Mouse (Mus musculus) stomach, embryonic 15.5 days (tissue): Measurements from ENCODE around the gene Jazf1. TPM values are rescaled to one million over a fixed set of nuclear protein-coding genes. Genes with fewer than 3 reads are reported as not detected.

Experiments
- ATAC-seq: fragments of 200-750 bp; cut with Nextera tagmentation; 2 replicates; pipeline ENCODE4 v1.8.0; 2017; ENCODE audit warnings: low read depth, moderate number of reproducible peaks, moderate TSS enrichment; ENCODE audit not compliant: insufficient read depth, low FRiP score
- H3K27ac ChIP-seq: fragments of 300-500 bp; sonication (generic); 2 replicates; pipeline ENCODE4 v1.5.1; 2015; ENCODE audit warnings: mild to moderate bottlenecking, inconsistent platforms
- H3K27me3 ChIP-seq: fragments of 300-500 bp; sonication (generic); replicated peaks from 2 replicates; pipeline ENCODE4 v1.6.1; 2015; ENCODE audit warnings: inconsistent platforms
- H3K36me3 ChIP-seq: fragments of 300-500 bp; sonication (generic); 2 replicates; pipeline ENCODE4 v1.6.1; 2015; ENCODE audit warnings: inconsistent platforms
- H3K4me1 ChIP-seq: fragments of 300-500 bp; sonication (generic); 2 replicates; pipeline ENCODE4 v1.6.1; 2015; ENCODE audit warnings: inconsistent platforms
- H3K4me2 ChIP-seq: fragments of 300-500 bp; sonication (generic); 2 replicates; pipeline ENCODE4 v1.6.1; 2015; ENCODE audit warnings: mild to moderate bottlenecking, inconsistent platforms
- H3K4me3 ChIP-seq: fragments of 300-500 bp; sonication (generic); replicated peaks from 2 replicates; pipeline ENCODE4 v1.5.1; 2015; ENCODE audit warnings: inconsistent platforms
- H3K9ac ChIP-seq: fragments of 300-500 bp; sonication (generic); 2 replicates; pipeline ENCODE4 v1.6.1; 2015; ENCODE audit warnings: inconsistent platforms
- H3K9me3 ChIP-seq: fragments of 300-500 bp; sonication (generic); 2 replicates; pipeline ENCODE4 v1.6.1; 2016; ENCODE audit warnings: inconsistent platforms
- WGBS: fragments of 180-500 bp; shearing (Covaris S2); methylation state at CpG from one replicate; pipeline ENCODE4 v1.1.7; 2015; 5-methylcytosine and 5-hydroxymethylcytosine counted together
- polyA plus RNA-seq: library from polyadenylated mRNA; unstranded; fragments of >200 nt; fragmentation: Nextera tagmentation; extraction: Ambion mirVana; gene quantifications from 2 replicates; pipeline ENCODE4 v1.2.1, GENCODE M21; 2015

Jazf1 gene
- polyA plus RNA-seq, 1 experiment from 2014 or later, result 7.0 TPM

GRCm38 (mm10) chr6:52837792-52838191 is 230.6 kb downstream of the Jazf1 start:
- H3K36me3 ChIP-seq, result no peaks in the 10 kb centered on the region
- WGBS, result 68% methylated on average over 4 of the region's 4 CpGs
- H3K4me2 ChIP-seq, result no peak overlapping the region
- ATAC-seq, result no peak
- H3K27ac ChIP-seq, result no peak overlapping the region
- no peak overlapping the region for H3K4me3 ChIP-seq
- no peaks in the 10 kb centered on the region for H3K9me3 ChIP-seq
- no peaks in the 10 kb centered on the region for H3K4me1 ChIP-seq
- 0 out of 2 replicates have a peak, but pooled peaks cover 3% of the 10 kb centered on the region for H3K27me3 ChIP-seq
- H3K9ac ChIP-seq, result no peak overlapping the region

GRCm38 (mm10) chr6:52836201-52836950 is 232.1 kb downstream of the Jazf1 start:
- H3K27ac ChIP-seq, result no peak overlapping the region
- no peaks in the 10 kb centered on the region for H3K36me3 ChIP-seq
- H3K4me3 ChIP-seq, result no peak overlapping the region
- H3K9ac ChIP-seq, result no peak overlapping the region
- no peaks in the 10 kb centered on the region for H3K4me1 ChIP-seq
- WGBS, result 68% methylated on average over 15 of the region's 15 CpGs
- H3K9me3 ChIP-seq, result no peaks in the 10 kb centered on the region
- no peak overlapping the region for H3K4me2 ChIP-seq
- 0 out of 2 replicates have a peak, but pooled peaks cover 3% of the 10 kb centered on the region for H3K27me3 ChIP-seq
- ATAC-seq, result no peak

GRCm38 (mm10) chr6:52827752-52828277 is 240.6 kb downstream of the Jazf1 start:
- no peak for ATAC-seq
- no peaks in the 10 kb centered on the region for H3K27me3 ChIP-seq
- no peaks in the 10 kb centered on the region for H3K4me1 ChIP-seq
- no peaks in the 10 kb centered on the region for H3K36me3 ChIP-seq
- H3K27ac ChIP-seq, result no peak overlapping the region
- 87% methylated on average over 2 of the region's 2 CpGs for WGBS
- no peaks in the 10 kb centered on the region for H3K9me3 ChIP-seq
- H3K9ac ChIP-seq, result no peak overlapping the region
- no peak overlapping the region for H3K4me3 ChIP-seq
- H3K4me2 ChIP-seq, result no peak overlapping the region

- no peaks in the 10 kb centered on the region for H3K36me3 ChIP-seq
- H3K9me3 ChIP-seq, result no peaks in the 10 kb centered on the region
- H3K27ac ChIP-seq, result no peak overlapping the region
- ATAC-seq, result no peak
- H3K9ac ChIP-seq, result no peak overlapping the region
- no peaks in the 10 kb centered on the region for H3K27me3 ChIP-seq
- 63% methylated on average over 5 of the region's 5 CpGs for whole genome bisulfite sequencing
- no peaks in the 10 kb centered on the region for H3K4me1 ChIP-seq
- H3K4me3 ChIP-seq, result no peak overlapping the region
- no peak overlapping the region for H3K4me2 ChIP-seq
Measured at GRCm38 (mm10) chr6:52825535-52825934, 242.9 kb downstream of the Jazf1 start.

- no peak for ATAC-seq
- Histone ChIP-seq H3K27me3 (no peaks in the 10 kb centered on the region), H3K27ac (no peak overlapping the region), H3K4me1 (no peaks in the 10 kb centered on the region), H3K4me2 (no peak overlapping the region), H3K36me3 (no peaks in the 10 kb centered on the region), H3K9ac (no peak overlapping the region), H3K4me3 (no peak overlapping the region), H3K9me3 (no peaks in the 10 kb centered on the region)
- WGBS, result 77% methylated on average over 3 of the region's 3 CpGs
Measured at GRCm38 (mm10) chr6:52824977-52825482, 243.4 kb downstream of the Jazf1 start.

GRCm38 (mm10) chr6:52823064-52823463 is 245.4 kb downstream of the Jazf1 start:
- Histone ChIP-seq H3K4me2 (no peak overlapping the region), H3K4me3 (no peak overlapping the region), H3K27me3 (no peaks in the 10 kb centered on the region), H3K27ac (no peak overlapping the region), H3K4me1 (no peaks in the 10 kb centered on the region), H3K9ac (no peak overlapping the region), H3K36me3 (no peaks in the 10 kb centered on the region), H3K9me3 (no peaks in the 10 kb centered on the region)
- no peak for ATAC-seq
- 74% methylated on average over 7 of the region's 7 CpGs for WGBS

GRCm38 (mm10) chr6:52822625-52823024 is 245.8 kb downstream of the Jazf1 start:
- ATAC-seq, result no peak
- no peaks in the 10 kb centered on the region for H3K9me3 ChIP-seq
- no peak overlapping the region for H3K4me3 ChIP-seq
- H3K27me3 ChIP-seq, result no peaks in the 10 kb centered on the region
- no peak overlapping the region for H3K9ac ChIP-seq
- 83% methylated on average over 2 of the region's 2 CpGs for WGBS
- no peaks in the 10 kb centered on the region for H3K4me1 ChIP-seq
- H3K4me2 ChIP-seq, result no peak overlapping the region
- no peak overlapping the region for H3K27ac ChIP-seq
- no peaks in the 10 kb centered on the region for H3K36me3 ChIP-seq

GRCm38 (mm10) chr6:52819353-52819752 is 249.1 kb downstream of the Jazf1 start:
- no peak for ATAC-seq
- Histone ChIP-seq H3K27me3 (no peaks in the 10 kb centered on the region), H3K4me2 (no peak overlapping the region), H3K27ac (no peak overlapping the region), H3K9me3 (no peaks in the 10 kb centered on the region), H3K4me3 (no peak overlapping the region), H3K9ac (no peak overlapping the region), H3K36me3 (no peaks in the 10 kb centered on the region), H3K4me1 (no peaks in the 10 kb centered on the region)
- WGBS, result 73% methylated on average over 8 of the region's 8 CpGs

- no peak for ATAC-seq
- Histone ChIP-seq H3K9me3 (no peaks in the 10 kb centered on the region), H3K9ac (no peak overlapping the region), H3K4me3 (no peak overlapping the region), H3K27ac (no peak overlapping the region), H3K4me1 (no peaks in the 10 kb centered on the region), H3K36me3 (no peaks in the 10 kb centered on the region), H3K27me3 (no peaks in the 10 kb centered on the region), H3K4me2 (no peak overlapping the region)
- WGBS, result 79% methylated on average over 4 of the region's 4 CpGs
Measured at GRCm38 (mm10) chr6:52818041-52818440, 250.4 kb downstream of the Jazf1 start.

- ATAC-seq, result no peak
- Histone ChIP-seq H3K4me3 (no peak overlapping the region), H3K9ac (no peak overlapping the region), H3K36me3 (no peaks in the 10 kb centered on the region), H3K9me3 (no peaks in the 10 kb centered on the region), H3K27ac (no peak overlapping the region), H3K4me1 (no peaks in the 10 kb centered on the region), H3K4me2 (no peak overlapping the region), H3K27me3 (no peaks in the 10 kb centered on the region)
- WGBS, result 87% methylated on average over 10 of the region's 10 CpGs
Measured at GRCm38 (mm10) chr6:52817203-52817874, 251.1 kb downstream of the Jazf1 start.

GRCm38 (mm10) chr6:52805237-52805856 is 263.1 kb downstream of the Jazf1 start:
- no peak for ATAC-seq
- no peak overlapping the region for H3K27ac ChIP-seq
- no peaks in the 10 kb centered on the region for H3K36me3 ChIP-seq
- no peak overlapping the region for H3K4me3 ChIP-seq
- H3K9ac ChIP-seq, result no peak overlapping the region
- H3K9me3 ChIP-seq, result no peaks in the 10 kb centered on the region
- H3K27me3 ChIP-seq, result no peaks in the 10 kb centered on the region
- 93% methylated on average over 3 of the region's 3 CpGs for WGBS
- H3K4me2 ChIP-seq, result no peak overlapping the region
- peaks cover 4% of the 10 kb centered on the region; the same call in 1 of the 2 replicates for H3K4me1 ChIP-seq

GRCm38 (mm10) chr6:52802181-52802580 is 266.2 kb downstream of the Jazf1 start:
- H3K4me2 ChIP-seq, result peak overlapping the region; percentile 10; the same call in 1 of the 2 replicates
- WGBS, result 50% methylated on average over 9 of the region's 9 CpGs

More at GRCm38 (mm10) chr6:52802181-52802580, 266.2 kb downstream of the Jazf1 start:
- Histone ChIP-seq H3K9me3 (no peaks in the 10 kb centered on the region), H3K27ac (no peak overlapping the region), H3K4me1 (peaks cover 4% of the 10 kb centered on the region; the same call in 1 of the 2 replicates), H3K27me3 (no peaks in the 10 kb centered on the region), H3K36me3 (no peaks in the 10 kb centered on the region), H3K9ac (no peak overlapping the region), H3K4me3 (no peak overlapping the region)
- no peak for ATAC-seq
